Mouse (Mus musculus) left cerebral cortex, adult 2 months (tissue): Measurements from ENCODE around the gene Afp. TPM values are rescaled to one million over a fixed set of nuclear protein-coding genes. Genes with fewer than 3 reads are reported as not detected.

ENCODE experiments used
- DNase-seq, 2 experiments: peaks; one replicate each; pipeline ENCODE4 v3.0.0; 2021 to 2022; ENCODE audit warnings: low spot score in 2 of 2, mixed read lengths in 1 of 2; ENCODE audit errors: extremely low spot score in 1 of 2
- H3K27ac ChIP-seq: fragments of 200-600 bp; 2 replicates; pipeline ENCODE4 v1.8.1; 2022
- H3K4me3 ChIP-seq: fragments of 200-600 bp; 2 replicates; pipeline ENCODE4 v1.8.1; 2022
- CTCF ChIP-seq: fragments of 200-600 bp; IDR thresholded peaks from 2 replicates; pipeline ENCODE4 v1.8.1; 2022; ENCODE audit warnings: antibody characterized with exemption, mild to moderate bottlenecking, moderate library complexity
- intact Hi-C: fragments of 180-260 bp; cut with DNase I; formaldehyde crosslinking; loops from one replicate; pipeline ENCODE4 v1.15.1; 2025
- long read RNA-seq, 2 experiments: library from polyadenylated mRNA; stranded (forward); transcript quantifications; one replicate each; pipeline ENCODE4 v2.0.0; 2021; ENCODE audit warnings: borderline mapping rate in 2 of 2
- total RNA-seq, 2 experiments: library from RNA; stranded (reverse); gene quantifications; 2 replicates each; pipeline ENCODE4 v1.2.3; 2021

Gene Afp
- total RNA-seq, result under 1 TPM in 1 of 2 experiments, not detected in 1; 0.75 TPM
- long read RNA-seq, experiment 1, result 0 reads
- long read RNA-seq, experiment 2, result 0 reads

DNA sequence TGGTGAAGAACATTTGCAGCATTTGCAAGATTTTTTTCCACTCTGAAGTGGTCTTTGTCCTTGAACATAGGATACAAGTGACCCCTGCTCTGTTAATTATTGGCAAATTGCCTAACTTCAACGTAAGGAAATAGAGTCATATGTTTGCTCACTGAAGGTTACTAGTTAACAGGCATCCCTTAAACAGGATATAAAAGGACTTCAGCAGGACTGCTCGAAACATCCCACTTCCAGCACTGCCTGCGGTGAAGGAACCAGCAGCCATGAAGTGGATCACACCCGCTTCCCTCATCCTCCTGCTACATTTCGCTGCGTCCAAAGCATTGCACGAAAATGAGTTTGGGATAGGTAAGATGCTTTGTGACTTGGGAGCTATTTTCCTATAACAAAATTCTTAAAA lies at the start of gene Afp:
TSS of gene Afp (plus strand) at position 220 of the 400 bp plus-strand sequence.
- Histone ChIP-seq H3K27ac (no peak within 1 kb of the TSS), H3K4me3 (no peak within 1 kb of the TSS)
- intact Hi-C loops, result no loop called here
- no peak for TF ChIP-seq CTCF
- DNase-seq, result no peak

DNA sequence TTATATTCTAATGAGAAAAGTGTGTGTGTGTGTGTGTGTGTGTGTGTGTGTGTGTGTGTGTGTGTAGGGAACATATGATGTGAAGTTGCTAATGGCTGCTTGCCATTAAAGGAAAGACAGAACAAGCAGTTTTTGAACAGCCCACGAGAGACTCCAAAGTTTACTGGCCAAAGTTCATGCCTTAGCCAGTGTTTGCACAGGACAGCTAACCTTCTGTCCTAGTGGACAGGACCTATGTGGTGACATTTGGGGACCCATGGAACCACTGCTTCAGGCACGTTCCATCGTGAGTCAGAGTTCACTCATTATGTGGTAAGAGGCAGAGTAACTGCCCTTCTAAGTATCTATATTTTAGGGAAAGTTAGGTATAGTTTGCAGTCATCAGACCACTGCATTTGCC lies 43.0 kb upstream of the Afp start:
- Histone ChIP-seq H3K4me3 (no peak overlapping the region), H3K27ac (no peak overlapping the region)
- no peak for TF ChIP-seq CTCF
- DNase-seq, result no peak
- intact Hi-C loops, result no loop called here

DNA sequence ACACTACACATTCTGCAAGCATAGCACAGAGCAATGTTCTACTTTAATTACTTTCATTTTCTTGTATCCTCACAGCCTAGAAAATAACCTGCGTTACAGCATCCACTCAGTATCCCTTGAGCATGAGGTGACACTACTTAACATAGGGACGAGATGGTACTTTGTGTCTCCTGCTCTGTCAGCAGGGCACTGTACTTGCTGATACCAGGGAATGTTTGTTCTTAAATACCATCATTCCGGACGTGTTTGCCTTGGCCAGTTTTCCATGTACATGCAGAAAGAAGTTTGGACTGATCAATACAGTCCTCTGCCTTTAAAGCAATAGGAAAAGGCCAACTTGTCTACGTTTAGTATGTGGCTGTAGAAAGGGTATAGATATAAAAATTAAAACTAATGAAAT lies 40.6 kb upstream of the Afp start:
- DNase-seq, result no peak
- intact Hi-C loops, result loop anchor here (5.0 kb wide), 1 partner anchor 47 kb away; no protein-coding TSS in a partner anchor
- TF ChIP-seq CTCF, result no peak
- no peak overlapping the region for H3K4me3 ChIP-seq
- H3K27ac ChIP-seq, result no peak overlapping the region

DNA sequence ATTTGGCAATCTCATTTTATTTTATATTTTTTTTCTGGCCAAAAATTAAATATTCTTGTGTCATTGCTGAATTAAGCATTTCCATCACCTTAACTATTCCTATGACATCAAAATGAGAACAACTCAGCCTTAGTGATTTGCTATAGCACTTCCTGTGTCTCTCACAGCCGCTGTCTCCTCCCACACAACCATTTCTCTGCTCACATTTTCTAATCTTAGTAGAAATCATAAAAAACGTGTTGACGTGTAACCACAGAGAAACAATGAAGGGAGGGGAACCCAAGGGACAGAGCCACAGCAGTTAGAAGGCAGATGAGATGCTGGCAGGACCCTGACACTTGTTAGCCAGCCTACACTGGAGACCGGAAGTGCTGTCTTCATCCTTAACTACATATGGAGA lies 37.8 kb upstream of the Afp start:
- no peak for DNase-seq
- intact Hi-C loops, result loop anchor here (5.0 kb wide), 1 partner anchor 45 kb away; no protein-coding TSS in a partner anchor
- H3K27ac ChIP-seq, result no peak overlapping the region
- no peak for TF ChIP-seq CTCF
- H3K4me3 ChIP-seq, result no peak overlapping the region

DNA sequence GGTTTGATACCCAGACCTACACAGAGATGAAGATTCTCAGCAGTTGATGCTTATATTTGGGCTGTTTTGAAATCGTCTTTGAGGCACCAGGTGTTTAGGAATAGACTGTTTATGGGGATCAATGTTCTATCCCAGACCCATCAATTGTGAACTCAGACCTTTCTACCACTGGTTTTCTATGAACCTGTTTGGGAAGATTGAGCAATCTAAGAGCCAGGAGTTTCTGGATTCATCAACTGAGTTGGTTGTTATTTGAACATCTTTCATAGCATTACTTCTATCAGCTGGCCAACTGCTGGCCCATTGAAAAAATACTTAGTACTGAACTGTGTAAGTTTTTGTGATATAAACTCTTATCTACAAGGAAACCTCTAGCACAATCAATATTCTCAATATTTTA lies 33.3 kb upstream of the Afp start:
- TF ChIP-seq CTCF, result no peak
- H3K27ac ChIP-seq, result no peak overlapping the region
- no peak for DNase-seq
- no peak overlapping the region for H3K4me3 ChIP-seq
- intact Hi-C loops, result no loop called here

DNA sequence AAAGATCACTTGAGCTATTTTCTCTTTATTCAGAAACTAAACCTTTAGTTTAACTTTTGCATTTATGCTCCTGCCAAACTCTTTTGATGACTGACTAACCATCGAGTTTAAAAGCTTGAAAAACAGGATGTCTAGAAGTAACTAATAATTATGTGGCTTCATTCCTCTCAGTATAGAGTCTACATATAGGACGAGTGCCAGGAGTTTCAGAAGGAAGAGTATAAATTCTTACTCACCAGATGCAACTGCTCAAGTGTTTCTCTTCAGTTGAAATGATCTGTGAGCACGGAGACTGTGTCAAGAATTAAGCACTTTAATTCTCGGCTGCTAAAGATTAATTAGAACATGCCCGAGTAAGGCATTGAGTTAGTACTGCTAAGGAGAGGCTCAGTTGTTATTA lies 31.8 kb upstream of the Afp start:
- H3K4me3 ChIP-seq, result no peak overlapping the region
- intact Hi-C loops, result no loop called here
- DNase-seq, result no peak
- no peak for TF ChIP-seq CTCF
- H3K27ac ChIP-seq, result no peak overlapping the region

DNA sequence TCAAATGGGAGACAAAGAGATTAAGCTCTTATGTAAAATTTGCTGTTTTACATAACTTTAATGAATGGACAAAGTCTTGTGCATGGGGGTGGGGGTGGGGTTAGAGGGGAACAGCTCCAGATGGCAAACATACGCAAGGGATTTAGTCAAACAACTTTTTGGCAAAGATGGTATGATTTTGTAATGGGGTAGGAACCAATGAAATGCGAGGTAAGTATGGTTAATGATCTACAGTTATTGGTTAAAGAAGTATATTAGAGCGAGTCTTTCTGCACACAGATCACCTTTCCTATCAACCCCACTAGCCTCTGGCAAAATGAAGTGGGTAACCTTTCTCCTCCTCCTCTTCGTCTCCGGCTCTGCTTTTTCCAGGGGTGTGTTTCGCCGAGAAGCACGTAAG lies 29.9 kb upstream of the Afp start, which contains the start of gene Alb:
TSS of gene Alb (plus strand) at position 279 of the 400 bp plus-strand sequence.
- H3K27ac ChIP-seq, result no peak within 1 kb of the TSS
- intact Hi-C loops, result no loop called here
- TF ChIP-seq CTCF, result no peak
- no peak within 1 kb of the TSS for H3K4me3 ChIP-seq
- DNase-seq, result no peak

DNA sequence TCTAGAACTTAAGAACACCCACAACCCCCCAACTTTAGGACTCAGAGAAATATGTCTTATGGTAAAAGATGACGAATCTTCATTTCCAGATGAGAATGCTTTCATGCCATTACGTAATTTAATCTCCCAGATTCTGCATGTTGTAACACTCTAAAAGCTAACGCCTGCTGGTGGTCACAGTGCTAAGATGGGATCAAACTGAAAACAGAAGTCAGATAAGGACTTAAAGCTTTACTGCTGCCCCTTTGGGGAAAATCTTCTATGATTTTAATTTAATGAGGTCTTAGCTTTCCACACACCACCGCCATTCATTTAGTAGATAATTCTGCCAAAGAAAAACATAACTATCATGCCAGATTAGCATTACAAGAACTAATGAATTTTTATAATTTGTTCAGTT lies 23.7 kb upstream of the Afp start:
- Histone ChIP-seq H3K27ac (no peak overlapping the region), H3K4me3 (no peak overlapping the region)
- intact Hi-C loops, result no loop called here
- TF ChIP-seq CTCF, result no peak
- no peak for DNase-seq

DNA sequence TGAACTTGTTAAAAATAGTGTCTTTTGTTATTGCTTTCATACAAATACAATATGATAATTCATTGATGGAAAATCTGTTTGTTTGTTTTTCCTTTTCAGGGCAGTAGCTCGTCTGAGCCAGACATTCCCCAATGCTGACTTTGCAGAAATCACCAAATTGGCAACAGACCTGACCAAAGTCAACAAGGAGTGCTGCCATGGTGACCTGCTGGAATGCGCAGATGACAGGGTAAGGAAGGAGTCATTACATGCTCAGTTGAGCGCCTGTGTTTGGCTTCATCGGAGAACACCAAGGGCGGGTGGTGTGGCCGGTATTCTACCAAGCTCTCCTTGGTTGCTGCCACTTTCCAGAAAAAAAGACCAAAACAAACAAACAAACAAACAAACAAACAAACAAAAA lies 23.3 kb upstream of the Afp start:
- intact Hi-C loops, result no loop called here
- Histone ChIP-seq H3K4me3 (no peak overlapping the region), H3K27ac (no peak overlapping the region)
- TF ChIP-seq CTCF, result no peak
- no peak for DNase-seq

DNA sequence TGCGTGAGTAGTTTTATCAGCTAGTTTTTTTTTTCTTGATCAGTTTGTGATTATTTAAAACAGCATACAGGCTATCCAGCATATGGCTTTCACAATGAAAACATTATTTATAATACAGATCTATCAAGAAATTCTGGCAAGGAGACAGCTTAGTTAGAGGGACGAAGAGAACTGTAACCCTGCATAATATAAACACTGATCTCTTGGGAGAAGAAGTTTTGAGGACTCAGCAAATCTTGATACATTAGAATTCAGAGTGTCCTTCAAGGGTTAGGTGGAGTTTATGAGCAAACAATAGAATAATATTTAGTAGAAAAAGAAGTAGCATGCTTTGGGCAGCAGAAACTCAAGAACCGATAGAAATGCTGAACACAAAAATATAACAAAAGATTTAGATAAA lies 19.7 kb upstream of the Afp start:
- Histone ChIP-seq H3K27ac (no peak overlapping the region), H3K4me3 (no peak overlapping the region)
- DNase-seq, result no peak
- intact Hi-C loops, result no loop called here
- no peak for TF ChIP-seq CTCF

DNA sequence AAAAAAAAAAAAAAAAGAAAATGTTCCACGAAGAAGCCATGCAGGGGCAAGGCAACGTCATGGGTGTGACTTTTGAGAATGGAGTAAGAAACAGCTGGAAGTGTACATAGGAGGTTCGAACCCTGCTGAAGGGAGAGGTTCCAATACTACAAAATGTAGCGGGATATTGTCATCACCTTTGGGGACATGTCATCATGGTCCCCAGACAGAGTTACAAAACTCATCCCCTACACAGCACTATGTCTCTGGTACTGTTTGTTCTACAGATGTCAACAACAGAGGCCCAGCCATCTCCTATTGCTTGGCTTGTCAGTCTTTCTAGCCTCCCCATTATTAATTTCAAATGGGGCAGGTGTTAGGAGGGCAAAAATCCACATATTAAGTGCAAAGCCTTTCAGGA lies 16.6 kb upstream of the Afp start:
- no peak for DNase-seq
- Histone ChIP-seq H3K27ac (no peak overlapping the region), H3K4me3 (no peak overlapping the region)
- intact Hi-C loops, result no loop called here
- TF ChIP-seq CTCF, result no peak

DNA sequence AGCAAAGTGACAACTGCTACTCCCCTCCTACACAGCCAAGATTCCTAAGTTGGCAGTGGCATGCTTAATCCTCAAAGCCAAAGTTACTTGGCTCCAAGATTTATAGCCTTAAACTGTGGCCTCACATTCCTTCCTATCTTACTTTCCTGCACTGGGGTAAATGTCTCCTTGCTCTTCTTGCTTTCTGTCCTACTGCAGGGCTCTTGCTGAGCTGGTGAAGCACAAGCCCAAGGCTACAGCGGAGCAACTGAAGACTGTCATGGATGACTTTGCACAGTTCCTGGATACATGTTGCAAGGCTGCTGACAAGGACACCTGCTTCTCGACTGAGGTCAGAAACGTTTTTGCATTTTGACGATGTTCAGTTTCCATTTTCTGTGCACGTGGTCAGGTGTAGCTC lies 16.2 kb upstream of the Afp start:
- no peak overlapping the region for H3K4me3 ChIP-seq
- H3K27ac ChIP-seq, result no peak overlapping the region
- DNase-seq, result no peak
- no peak for TF ChIP-seq CTCF
- intact Hi-C loops, result no loop called here

DNA sequence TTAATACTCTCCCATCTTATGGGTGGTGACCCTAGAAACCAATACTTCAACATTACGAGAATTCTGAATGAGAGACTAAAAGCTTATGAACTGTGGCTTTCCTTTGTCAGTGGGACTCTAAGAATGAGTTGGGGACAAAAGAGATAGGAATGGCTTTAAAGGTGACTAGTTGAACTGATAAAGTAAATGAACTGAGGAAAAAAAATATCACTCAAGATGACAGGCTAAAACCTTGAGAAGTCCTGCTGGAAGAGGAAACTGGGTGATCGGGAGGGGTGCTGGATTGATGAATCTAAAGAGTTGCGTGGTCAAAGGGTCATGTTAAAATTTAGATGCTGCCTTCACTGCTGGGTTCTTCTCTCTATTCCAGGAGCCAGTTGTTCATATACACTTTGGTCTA lies 13.8 kb upstream of the Afp start:
- no peak for DNase-seq
- TF ChIP-seq CTCF, result no peak
- no peak overlapping the region for H3K4me3 ChIP-seq
- no peak overlapping the region for H3K27ac ChIP-seq
- intact Hi-C loops, result no loop called here
